Mouse (Mus musculus) gastrocnemius, postnatal 36 days (tissue): Measurements from ENCODE around the gene Atg16l2. TPM values are rescaled to one million over a fixed set of nuclear protein-coding genes. Genes with fewer than 3 reads are reported as not detected.

Experiments used
- DNase-seq, 2 experiments: peaks; one replicate each; pipeline ENCODE4 v3.0.0; 2022
- intact Hi-C: fragments of 180-260 bp; cut with DNase I; formaldehyde crosslinking; loops from one replicate; pipeline ENCODE4 v1.15.1; 2025
- total RNA-seq, 2 experiments: library from RNA; stranded (reverse); gene quantifications; 2 replicates each; pipeline ENCODE4 v1.2.3; 2021

Atg16l2 gene
- total RNA-seq, 2 experiments from 2014 or later: 6.0 to 6.4 TPM

GRCm38 (mm10) chr7:101296252-101297022, 5.6 kb downstream of the Atg16l2 start:
- intact Hi-C loops: no loop called here
- DNase-seq: no peak

- intact Hi-C loops: no loop called here
- no peak for DNase-seq
Observed at GRCm38 (mm10) chr7:101295438-101295837, 6.6 kb downstream of the Atg16l2 start.

GRCm38 (mm10) chr7:101293611-101294010, 8.4 kb downstream of the Atg16l2 start:
- DNase-seq: no peak
- intact Hi-C loops: loop anchor here (2.0 kb wide), 1 partner anchor 307 kb away; no protein-coding TSS in a partner anchor

- DNase-seq: no peak
- intact Hi-C loops: loop anchor here (2.0 kb wide), 1 partner anchor 306 kb away; no protein-coding TSS in a partner anchor
Observed at GRCm38 (mm10) chr7:101293138-101293537, 8.9 kb downstream of the Atg16l2 start.

- DNase-seq: no peak
- intact Hi-C loops: loop anchor here (2.0 kb wide), 1 partner anchor 306 kb away; no protein-coding TSS in a partner anchor
Observed at GRCm38 (mm10) chr7:101292696-101293095, 9.4 kb downstream of the Atg16l2 start.

GRCm38 (mm10) chr7:101292086-101292485, 10.0 kb downstream of the Atg16l2 start:
- intact Hi-C loops: loop anchor here (2.0 kb wide), 1 partner anchor 305 kb away; no protein-coding TSS in a partner anchor
- no peak for DNase-seq

- intact Hi-C loops: loop anchor here (2.0 kb wide), 1 partner anchor 305 kb away; no protein-coding TSS in a partner anchor
- no peak for DNase-seq
Observed at GRCm38 (mm10) chr7:101291641-101292040, 10.4 kb downstream of the Atg16l2 start.

GRCm38 (mm10) chr7:101291211-101291610, 10.8 kb downstream of the Atg16l2 start:
- intact Hi-C loops: no loop called here
- DNase-seq: no peak

GRCm38 (mm10) chr7:101290401-101290800, 11.7 kb downstream of the Atg16l2 start:
- intact Hi-C loops: no loop called here

GRCm38 (mm10) chr7:101288436-101288835, 13.6 kb downstream of the Atg16l2 start:
- DNase-seq: peak in 1 of 2 experiments; percentile 48
- intact Hi-C loops: loop anchor here (1.0 to 5.0 kb wide), 2 partner anchors 56 to 227 kb away; no protein-coding TSS in a partner anchor

More at GRCm38 (mm10) chr7:101290401-101290800, 11.7 kb downstream of the Atg16l2 start:
- no peak for DNase-seq

- intact Hi-C loops: loop anchor here (1.0 to 5.0 kb wide), 2 partner anchors 56 to 227 kb away; no protein-coding TSS in a partner anchor
Observed at GRCm38 (mm10) chr7:101287820-101288219, 14.2 kb downstream of the Atg16l2 start.

GRCm38 (mm10) chr7:101286891-101287290, 15.2 kb downstream of the Atg16l2 start:
- DNase-seq: no peak
- intact Hi-C loops: loop anchor here (5.0 kb wide), 1 partner anchor 55 kb away; no protein-coding TSS in a partner anchor

More at GRCm38 (mm10) chr7:101287820-101288219, 14.2 kb downstream of the Atg16l2 start:
- DNase-seq: no peak

- no peak for DNase-seq
- intact Hi-C loops: no loop called here
Observed at GRCm38 (mm10) chr7:101284504-101284903, 17.5 kb downstream of the Atg16l2 start.

- intact Hi-C loops: no loop called here
- no peak for DNase-seq
Observed at GRCm38 (mm10) chr7:101282721-101283120, 19.3 kb downstream of the Atg16l2 start.

GRCm38 (mm10) chr7:101272466-101273160, 29.4 kb downstream of the Atg16l2 start:
- no peak for DNase-seq
- intact Hi-C loops: no loop called here

- DNase-seq: no peak
- intact Hi-C loops: no loop called here
Observed at GRCm38 (mm10) chr7:101271602-101272001, 30.4 kb downstream of the Atg16l2 start.

- DNase-seq: no peak
- intact Hi-C loops: no loop called here
Observed at GRCm38 (mm10) chr7:101267457-101268259, 34.4 kb downstream of the Atg16l2 start.

- no peak for DNase-seq
- intact Hi-C loops: no loop called here
Observed at GRCm38 (mm10) chr7:101263511-101263910, 38.5 kb downstream of the Atg16l2 start.

- intact Hi-C loops: no loop called here
- no peak for DNase-seq
Observed at GRCm38 (mm10) chr7:101261941-101262546, 40.0 kb downstream of the Atg16l2 start.

GRCm38 (mm10) chr7:101258482-101258881, 43.6 kb downstream of the Atg16l2 start:
- DNase-seq: no peak
- intact Hi-C loops: no loop called here
